Mouse (Mus musculus) MEL (cell line): ENCODE measurements at regions not wholly inside any gene's neighbourhood (a gene's known extent, or its start where the extent isn't known, plus 50 kb on each side); places are given as distances from the start of the nearest gene placed in this dataset.

Experiments used
- CTCF ChIP-seq, 3 experiments: IDR thresholded peaks in 2 of 3; conservative IDR thresholded peaks in 1 of 3; 2 replicates each; pipeline ENCODE4 v1.5.1; 2011 to 2012; ENCODE audit warnings: low read length in 3 of 3, low read depth in 2 of 3, mild to moderate bottlenecking in 2 of 3, improper control_type of control experiment in 1 of 3, inconsistent platforms in 1 of 3, mixed read lengths in 1 of 3, moderate library complexity in 1 of 3; ENCODE audit not compliant: control insufficient read depth in 1 of 3, insufficient read depth in 1 of 3, poor library complexity in 1 of 3, severe bottlenecking in 1 of 3
- E2F4 ChIP-seq: IDR thresholded peaks from 2 replicates; pipeline ENCODE4 v1.6.1; 2011; ENCODE audit warnings: low read depth, low read length, improper control_type of control experiment, borderline replicate concordance
- JUND ChIP-seq: IDR thresholded peaks from 2 replicates; pipeline ENCODE4 v1.6.1; 2011; ENCODE audit warnings: low read depth, mild to moderate bottlenecking, improper control_type of control experiment, low read length
- MYC ChIP-seq: IDR thresholded peaks from 2 replicates; pipeline ENCODE4 v1.6.1; 2011; ENCODE audit warnings: low read depth, mild to moderate bottlenecking, low read length, improper control_type of control experiment, moderate library complexity
- NELFE ChIP-seq: IDR thresholded peaks from 2 replicates; pipeline ENCODE4 v1.6.1; 2011; ENCODE audit warnings: low read depth, low read length, improper control_type of control experiment
- POLR2A ChIP-seq, 2 experiments: IDR thresholded peaks; 2 replicates each; pipeline ENCODE4 v1.6.1; 2011 to 2012; ENCODE audit warnings: low read length in 2 of 2, mild to moderate bottlenecking in 2 of 2, control low read depth in 1 of 2, improper control_type of control experiment in 1 of 2, low read depth in 1 of 2, moderate library complexity in 1 of 2; ENCODE audit not compliant: control insufficient read depth in 1 of 2, insufficient read depth in 1 of 2, poor library complexity in 1 of 2
- TCF12 ChIP-seq: IDR thresholded peaks from 2 replicates; pipeline ENCODE4 v1.6.1; 2014; ENCODE audit warnings: low read depth, mild to moderate bottlenecking, inconsistent platforms, low read length, improper control_type of control experiment, moderate library complexity
- ZC3H11A ChIP-seq: IDR thresholded peaks from 2 replicates; pipeline ENCODE4 v1.6.1; 2012; ENCODE audit warnings: low read depth, mild to moderate bottlenecking, inconsistent platforms, low read length, improper control_type of control experiment
- ZMIZ1 ChIP-seq: IDR thresholded peaks from 2 replicates; pipeline ENCODE4 v1.6.1; 2012; ENCODE audit warnings: low read depth, mild to moderate bottlenecking, inconsistent platforms, low read length, improper control_type of control experiment, moderate library complexity

DNA sequence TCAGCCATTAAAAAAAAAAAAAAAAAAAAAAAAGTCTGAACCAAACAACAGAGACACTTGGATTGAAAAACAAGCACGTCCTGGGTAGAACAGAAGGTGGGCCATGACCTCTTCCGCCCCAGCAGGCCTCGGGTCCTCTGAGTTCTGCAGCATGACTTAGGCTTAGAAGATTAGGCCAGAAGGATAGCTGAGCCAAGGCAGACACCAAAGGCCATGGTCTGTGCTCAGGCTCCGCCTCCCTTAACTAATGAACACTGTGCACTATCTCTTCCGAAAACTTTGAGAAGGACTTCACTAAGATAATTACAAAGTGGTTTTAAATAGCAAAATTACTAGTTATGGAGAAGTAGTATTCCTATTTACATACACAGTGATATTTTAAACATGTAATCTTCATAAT is 97.8 kb downstream of the Gm10604 start:
- TF ChIP-seq POLR2A (IDR thresholded peaks at IDR 0.05; ENCODE audit: control insufficient read depth in 1 of 2, insufficient read depth in 1 of 2, low read depth in 1 of 2, low read length in 2 of 2, poor library complexity in 1 of 2) (no peak), JUND (no peak), CTCF (IDR thresholded peaks at IDR 0.05 in 2 of 3, conservative IDR thresholded peaks at IDR 0.05 in 1 of 3; ENCODE audit: control insufficient read depth in 1 of 3, insufficient read depth in 1 of 3, low read depth in 2 of 3, low read length in 3 of 3, poor library complexity in 1 of 3, severe bottlenecking in 1 of 3) (no peak), E2F4 (no peak), MYC (no peak), TCF12 (no peak), ZC3H11A (no peak), ZMIZ1 (no peak), NELFE (no peak)
